Mouse (Mus musculus) megakaryocyte, embryonic 14.5 days (primary cell): ENCODE measurements around the gene Pde1b. TPM values are rescaled to one million over a fixed set of nuclear protein-coding genes. Genes with fewer than 3 reads are reported as not detected.

Experiments
- H3K27me3 ChIP-seq: replicated peaks from 2 replicates; pipeline ENCODE3; 2012; ENCODE audit warnings: inconsistent platforms
- H3K36me3 ChIP-seq: replicated peaks from 2 replicates; pipeline ENCODE3; 2012; ENCODE audit warnings: low read length, inconsistent platforms, mixed read lengths
- H3K4me1 ChIP-seq: 2 replicates; pipeline ENCODE4 v1.6.1; 2012; ENCODE audit warnings: inconsistent platforms
- H3K4me3 ChIP-seq: replicated peaks from 2 replicates; pipeline ENCODE3; 2012; ENCODE audit warnings: moderate library complexity, mild to moderate bottlenecking, inconsistent platforms
- H3K9me3 ChIP-seq: 2 replicates; pipeline ENCODE4 v1.6.1; 2012; ENCODE audit warnings: inconsistent platforms
- FLI1 ChIP-seq: IDR thresholded peaks from 2 replicates; pipeline ENCODE4 v1.6.1; 2012; ENCODE audit warnings: low read length, inconsistent platforms, mixed read lengths
- GATA1 ChIP-seq: IDR thresholded peaks from 3 replicates; pipeline ENCODE4 v1.6.1; 2012; ENCODE audit warnings: mixed read lengths, low read length, inconsistent platforms, borderline replicate concordance
- polyA plus RNA-seq: library from polyadenylated mRNA; stranded (reverse); fragments of >175 nt; gene quantifications from 2 replicates; pipeline ENCODE4 v1.2.3, GENCODE M21; 2012; ENCODE audit warnings: low replicate concordance; ENCODE audit not compliant: insufficient read depth

The Pde1b gene
- polyA plus RNA-seq, 1 experiment, result 6.1 TPM

GRCm38 (mm10) chr15:103542526-103542925, 39.7 kb downstream of the Pde1b start:
- peaks cover 4% of the 10 kb centered on the region; the same call in 1 of the 2 replicates for H3K4me1 ChIP-seq
- H3K9me3 ChIP-seq, result no peaks in the 10 kb centered on the region
- H3K36me3 ChIP-seq, result no peaks in the 10 kb centered on the region
- peaks cover 70% of the 10 kb centered on the region for H3K27me3 ChIP-seq
- H3K4me3 ChIP-seq, result no peak overlapping the region
- TF ChIP-seq GATA1 (no peak), FLI1 (no peak)

- Histone ChIP-seq H3K9me3 (no peaks in the 10 kb centered on the region), H3K27me3 (peaks cover 31% of the 10 kb centered on the region), H3K4me3 (no peak overlapping the region), H3K4me1 (no peaks in the 10 kb centered on the region), H3K36me3 (no peaks in the 10 kb centered on the region)
- no peak for TF ChIP-seq GATA1
- TF ChIP-seq FLI1, result no peak
These were observed 45.1 kb downstream of the Pde1b start for GRCm38 (mm10) chr15:103547983-103548382.

- no peak for TF ChIP-seq GATA1
- no peak for TF ChIP-seq FLI1
- Histone ChIP-seq H3K36me3 (no peaks in the 10 kb centered on the region), H3K4me1 (no peaks in the 10 kb centered on the region), H3K9me3 (no peaks in the 10 kb centered on the region), H3K27me3 (peaks cover 30% of the 10 kb centered on the region), H3K4me3 (no peak overlapping the region)
These were observed 46.6 kb downstream of the Pde1b start for GRCm38 (mm10) chr15:103549475-103549874.

- Histone ChIP-seq H3K9me3 (no peaks in the 10 kb centered on the region), H3K36me3 (no peaks in the 10 kb centered on the region), H3K4me3 (no peak overlapping the region), H3K4me1 (no peaks in the 10 kb centered on the region), H3K27me3 (peaks cover 27% of the 10 kb centered on the region)
- TF ChIP-seq FLI1 (no peak), GATA1 (no peak)
These were observed 48.2 kb downstream of the Pde1b start for GRCm38 (mm10) chr15:103551053-103551452.

- TF ChIP-seq GATA1 (no peak), FLI1 (no peak)
These were observed 49.4 kb downstream of the Pde1b start for GRCm38 (mm10) chr15:103552096-103552690.

GRCm38 (mm10) chr15:103564981-103565380, 62.1 kb downstream of the Pde1b start, which contains the start of gene Glycam1:
TSS of gene Glycam1 (minus strand) at chr15:103565081.
- no peak within 1 kb of the TSS for H3K4me3 ChIP-seq
- H3K27me3 ChIP-seq, result peaks cover 12% of the 10 kb centered on the region
- TF ChIP-seq FLI1 (no peak), GATA1 (no peak)
- H3K36me3 ChIP-seq, result no peaks in the 10 kb centered on the region
- H3K4me1 ChIP-seq, result no peaks in the 10 kb centered on the region
- no peaks in the 10 kb centered on the region for H3K9me3 ChIP-seq

More at GRCm38 (mm10) chr15:103552096-103552690, 49.4 kb downstream of the Pde1b start:
- Histone ChIP-seq H3K27me3 (peaks cover 20% of the 10 kb centered on the region), H3K4me3 (no peak overlapping the region), H3K36me3 (no peaks in the 10 kb centered on the region), H3K9me3 (no peaks in the 10 kb centered on the region), H3K4me1 (no peaks in the 10 kb centered on the region)

Other genes with a start within 250 kb of the Pde1b start
- gene Nfe2, start 244.6 kb upstream of the Pde1b start, polyA plus RNA-seq, result 321 and 342 TPM in 2 replicates
- gene Copz1, start 230.3 kb upstream of the Pde1b start, polyA plus RNA-seq, result 33.2 and 56.2 TPM in 2 replicates
- gene Gpr84, start 192.4 kb upstream of the Pde1b start, polyA plus RNA-seq, result 1.00 and 1.6 TPM in 2 replicates
- gene Zfp385a, start 162.9 kb upstream of the Pde1b start, polyA plus RNA-seq, result 1,319 and 2,156 TPM in 2 replicates
- gene Itga5, start 136.3 kb upstream of the Pde1b start, polyA plus RNA-seq, result 20.5 and 26.4 TPM in 2 replicates
- not detected in 2 replicates for gene Gtsf1, start 72.6 kb upstream of the Pde1b start, polyA plus RNA-seq
- not detected in 2 replicates for gene Gtsf2, start 54.6 kb upstream of the Pde1b start, polyA plus RNA-seq
- 5.3 and 32.2 TPM in 2 replicates for gene Nckap1l, start 49.2 kb upstream of the Pde1b start, polyA plus RNA-seq
- gene Ppp1r1a, start 35.0 kb downstream of the Pde1b start, polyA plus RNA-seq, result not detected in 2 replicates
- gene Glycam1, start 62.0 kb downstream of the Pde1b start, polyA plus RNA-seq, result not detected in 2 replicates